Mouse (Mus musculus): ENCODE measurements around the gene Trpm3.

- TF ChIP-seq POLR2A (IDR thresholded peaks at IDR 0.05; ENCODE audit: low read depth, low read length) (no peak), CTCF (IDR thresholded peaks at IDR 0.05; ENCODE audit: extremely low read depth, insufficient read depth, insufficient read length, insufficient replicate concordance) (no peak)
Observed at GRCm38 (mm10) chr19:22975801-22976200, 837.0 kb downstream of the Trpm3 start.

All from spleen, adult 2 months (tissue).